ENCODE assay signal across 27 mouse cellular contexts in the genomic region with DNA sequence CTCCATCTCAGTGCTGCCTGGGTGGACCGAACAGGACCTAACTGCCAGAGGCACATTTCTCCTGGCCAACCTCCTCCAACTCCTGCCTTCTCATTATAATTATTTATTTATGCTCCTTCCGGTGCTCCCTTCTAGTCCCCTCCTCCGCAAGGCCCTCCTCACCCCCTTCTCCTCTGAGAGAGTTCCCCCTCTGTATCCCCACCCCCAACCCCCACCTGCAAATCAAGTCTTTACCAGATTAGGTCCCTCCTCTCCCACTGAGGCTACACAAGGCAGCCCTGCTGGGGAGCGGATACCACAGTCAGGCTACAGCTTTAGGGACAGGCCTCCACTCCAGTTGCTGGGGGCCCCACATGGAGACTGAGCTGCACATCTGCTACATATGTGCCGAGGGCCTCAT. TPM values are rescaled to one million over a fixed set of nuclear protein-coding genes. Genes with fewer than 3 reads are reported as not detected.
DNase-seq lines count a peak whose midpoint lies in the region; ATAC-seq and TF ChIP-seq lines count a peak whose summit lies in the region.
"Had no signal": no experiment of that assay in that cellular context is flagged by ENCODE, and none has a peak within 500 bp of the region (broad histone marks: within the 10 kb centered on the region; RNA-seq: fewer than 3 reads in every experiment).

No protein-coding gene starts in this region.

- H3K9ac ChIP-seq in hindbrain, embryonic 14.5 days: no peak overlapping the region
- H3K9ac ChIP-seq in hindbrain, embryonic 13.5 days: no peak overlapping the region
- H3K9ac ChIP-seq in midbrain, embryonic 11.5 days (ENCODE audit: low read length): no peak overlapping the region
- H3K9ac ChIP-seq in midbrain, embryonic 16.5 days (ENCODE audit: low read depth, low read length): no peak overlapping the region
- H3K9ac ChIP-seq: embryonic facial prominence, embryonic 15.5 days; forebrain, embryonic 12.5 days; heart, embryonic 13.5 days had no signal

- no peaks in the 10 kb centered on the region for H3K27me3 ChIP-seq in hindbrain, embryonic 14.5 days (ENCODE audit: control insufficient read depth, insufficient read depth, low read length)
- H3K27me3 ChIP-seq in hindbrain, embryonic 13.5 days: no peaks in the 10 kb centered on the region
- H3K27me3 ChIP-seq in midbrain, embryonic 11.5 days (ENCODE audit: control insufficient read depth, insufficient read depth, low read length): no peaks in the 10 kb centered on the region
- no peaks in the 10 kb centered on the region for H3K27me3 ChIP-seq in midbrain, embryonic 16.5 days (ENCODE audit: control insufficient read depth, insufficient read depth, low read depth, low read length)
- H3K27me3 ChIP-seq: embryonic facial prominence, embryonic 15.5 days; forebrain, embryonic 12.5 days; heart, embryonic 13.5 days had no signal

- peak overlapping the region; percentile 77; the same call in 1 of the 2 replicates for H3K27ac ChIP-seq in gastrocnemius, adult 2 months
- H3K27ac ChIP-seq in hindbrain, embryonic 14.5 days: no peak overlapping the region
- no peak overlapping the region for H3K27ac ChIP-seq in hindbrain, embryonic 13.5 days
- no peak overlapping the region for H3K27ac ChIP-seq in midbrain, embryonic 11.5 days (ENCODE audit: low read depth, low read length)
- no peak overlapping the region for H3K27ac ChIP-seq in midbrain, embryonic 16.5 days (ENCODE audit: low read length)
- H3K27ac ChIP-seq: embryonic facial prominence, embryonic 15.5 days; forebrain, embryonic 12.5 days; heart, embryonic 13.5 days had no signal

- H3K9me3 ChIP-seq in hindbrain, embryonic 14.5 days (ENCODE audit: control insufficient read depth, low read length): no peaks in the 10 kb centered on the region
- H3K9me3 ChIP-seq in hindbrain, embryonic 13.5 days: no peaks in the 10 kb centered on the region
- no peaks in the 10 kb centered on the region for H3K9me3 ChIP-seq in midbrain, embryonic 11.5 days (ENCODE audit: control insufficient read depth, low read length)
- H3K9me3 ChIP-seq in midbrain, embryonic 16.5 days (replicated peaks; ENCODE audit: control insufficient read depth, low read length, poor library complexity, severe bottlenecking): no peaks in the 10 kb centered on the region
- H3K9me3 ChIP-seq: embryonic facial prominence, embryonic 15.5 days; forebrain, embryonic 12.5 days; heart, embryonic 13.5 days had no signal

- H3K4me2 ChIP-seq in hindbrain, embryonic 14.5 days (replicated peaks): no peak overlapping the region
- H3K4me2 ChIP-seq in hindbrain, embryonic 13.5 days: no peak overlapping the region
- H3K4me2 ChIP-seq in midbrain, embryonic 11.5 days: no peak overlapping the region
- no peak overlapping the region for H3K4me2 ChIP-seq in midbrain, embryonic 16.5 days (ENCODE audit: low read length)
- H3K4me2 ChIP-seq: embryonic facial prominence, embryonic 15.5 days; forebrain, embryonic 12.5 days; heart, embryonic 13.5 days had no signal

- TF ChIP-seq CTCF in gastrocnemius, adult 2 months (IDR thresholded peaks at IDR 0.05): no peak

- 45% methylated on average over 5 of the region's 5 CpGs for WGBS in hindbrain, embryonic 14.5 days
- 44% methylated on average over 5 of the region's 5 CpGs for WGBS in hindbrain, embryonic 13.5 days
- 43% methylated on average over 5 of the region's 5 CpGs for WGBS in midbrain, embryonic 11.5 days
- 38% methylated on average over 5 of the region's 5 CpGs for WGBS in midbrain, embryonic 16.5 days

- no peaks in the 10 kb centered on the region for H3K36me3 ChIP-seq in hindbrain, embryonic 14.5 days (replicated peaks; ENCODE audit: control insufficient read depth, insufficient read depth)
- no peaks in the 10 kb centered on the region for H3K36me3 ChIP-seq in hindbrain, embryonic 13.5 days
- H3K36me3 ChIP-seq in midbrain, embryonic 11.5 days (ENCODE audit: control insufficient read depth, insufficient read depth, low read length): no peaks in the 10 kb centered on the region
- H3K36me3 ChIP-seq in midbrain, embryonic 16.5 days (ENCODE audit: control insufficient read depth, insufficient read depth, low read length): no peaks in the 10 kb centered on the region
- H3K36me3 ChIP-seq: embryonic facial prominence, embryonic 15.5 days; forebrain, embryonic 12.5 days; heart, embryonic 13.5 days had no signal

- H3K4me3 ChIP-seq in gastrocnemius, adult 2 months: no peak overlapping the region
- no peak overlapping the region for H3K4me3 ChIP-seq in hindbrain, embryonic 14.5 days (replicated peaks; ENCODE audit: low read length)
- H3K4me3 ChIP-seq in hindbrain, embryonic 13.5 days: no peak overlapping the region
- no peak overlapping the region for H3K4me3 ChIP-seq in midbrain, embryonic 11.5 days (ENCODE audit: low read depth, low read length)
- no peak overlapping the region for H3K4me3 ChIP-seq in midbrain, embryonic 16.5 days (ENCODE audit: low read depth, low read length)
- H3K4me3 ChIP-seq: embryonic facial prominence, embryonic 15.5 days; forebrain, embryonic 12.5 days; heart, embryonic 13.5 days had no signal

- DNase-seq in gastrocnemius, adult 2 months: no peak
- no peak for DNase-seq in gastrocnemius, postnatal 4 days (ENCODE audit: low spot score in 2 of 2)
- no peak for DNase-seq in hindbrain, embryonic 14.5 days (ENCODE audit: low spot score)
- DNase-seq in midbrain, embryonic 11.5 days (ENCODE audit: low spot score, missing footprints): no peak
- peak; percentile 43 for DNase-seq in ZHBTc4 (ENCODE audit: low read depth, low spot score)
- DNase-seq in layer of hippocampus, postnatal 10 days (ENCODE audit: low spot score in 2 of 2): no peak
- DNase-seq: adrenal gland, adult 2 months; adrenal gland, postnatal 14 days; cerebellum, adult 11 months; cerebellum, adult 2 months; cerebellum, adult 9-11 months; cerebellum, postnatal 36 days; embryo, embryonic 11 days; gastrocnemius, postnatal 14 days; heart, postnatal 14 days; kidney, adult 2 months had no signal

- 0 out of 2 replicates have a peak, but pooled peaks have one; percentile 24 for ATAC-seq in hindbrain, embryonic 14.5 days (ENCODE audit: low FRiP score)
- ATAC-seq in hindbrain, embryonic 13.5 days (ENCODE audit: low FRiP score): no peak
- 0 out of 2 replicates have a peak, but pooled peaks have one; percentile 35 for ATAC-seq in midbrain, embryonic 11.5 days (ENCODE audit: low FRiP score)
- no peak for ATAC-seq in midbrain, embryonic 16.5 days
- ATAC-seq: CD4-positive, CD25-positive, alpha-beta regulatory T cell, adult 4 months; forebrain, embryonic 16.5 days; hindbrain, embryonic 16.5 days; intestine, postnatal 0 days had no signal

- H3K4me1 ChIP-seq in hindbrain, embryonic 14.5 days (replicated peaks; ENCODE audit: control insufficient read depth, insufficient read depth, low read length): no peaks in the 10 kb centered on the region
- peaks cover 7% of the 10 kb centered on the region; the same call in 1 of the 2 replicates for H3K4me1 ChIP-seq in hindbrain, embryonic 13.5 days (replicated peaks)
- H3K4me1 ChIP-seq in midbrain, embryonic 11.5 days (ENCODE audit: control insufficient read depth, insufficient read depth, low read length): no peaks in the 10 kb centered on the region
- no peaks in the 10 kb centered on the region for H3K4me1 ChIP-seq in midbrain, embryonic 16.5 days (ENCODE audit: control insufficient read depth, insufficient read depth, low read length)

- intact Hi-C loops in gastrocnemius, adult 2 months (cut with DNase I): no loop called here

RNA-seq across cellular contexts. Expression of gene Trpm1, which starts 39.8 kb away (rescaled TPM):
- under 1 TPM; 0.48 to 0.59 TPM for total RNA-seq in gastrocnemius, adult 2 months (2021)
- 1 to 10 TPM in 1 of 2 experiments, under 1 TPM in 1; 0.44 to 1.4 TPM for total RNA-seq in gastrocnemius, postnatal 4 days (2021)
- 0.12 and 0.23 TPM in 2 replicates for polyA plus RNA-seq in hindbrain, embryonic 14.5 days (2014; fragmentation: Nextera tagmentation; extraction: Ambion mirVana)
- 0.26 and 0.66 TPM in 2 replicates for polyA plus RNA-seq in hindbrain, embryonic 13.5 days (2015; fragmentation: Nextera tagmentation; extraction: Ambion mirVana)
- polyA plus RNA-seq in midbrain, embryonic 11.5 days (2014; fragmentation: Nextera tagmentation; extraction: Ambion mirVana): 0.37 and 0.41 TPM in 2 replicates
- 0.15 and 0.20 TPM in 2 replicates for polyA plus RNA-seq in midbrain, embryonic 16.5 days (2015; fragmentation: Nextera tagmentation; extraction: Ambion mirVana)
- total RNA-seq in layer of hippocampus, postnatal 10 days (2021): under 1 TPM; 0.11 TPM
- total RNA-seq: adrenal gland, adult 2 months; adrenal gland, postnatal 14 days; adrenal gland, postnatal 4 days; hematopoietic stem cell, adult 5-6 weeks had no signal
- polyA plus RNA-seq: adrenal gland, adult 2 months; cerebellum, adult 2 months; intestine, postnatal 0 days had no signal

Comparison
In these comparisons a context has a peak if more than half of its experiments do, and no peak if none do; other contexts are left out.
1. ATAC-seq: peak in hindbrain, embryonic 14.5 days (single experiment) and midbrain, embryonic 11.5 days (single experiment); none in hindbrain, embryonic 13.5 days (single experiment) and midbrain, embryonic 16.5 days (single experiment).